Mouse (Mus musculus): ENCODE measurements around the gene Lrrc4. TPM values are rescaled to one million over a fixed set of nuclear protein-coding genes. Genes with fewer than 3 reads are reported as not detected.
A peak's percentile ranks its signal among the peaks of the same experiment; 100 is the strongest.

The Lrrc4 gene
- total RNA-seq, 2 experiments from 2014 or later = 0.31 to 0.41 TPM

GRCm38 (mm10) chr6:28736665-28737064 lies 94.9 kb downstream of the Lrrc4 start:
- intact Hi-C loops (cut with DNase I) = no loop called here
- no peak for DNase-seq

GRCm38 (mm10) chr6:28735116-28735515 lies 96.4 kb downstream of the Lrrc4 start:
- intact Hi-C loops (cut with DNase I) = no loop called here
- no peak for DNase-seq

GRCm38 (mm10) chr6:28733884-28734647 lies 97.5 kb downstream of the Lrrc4 start:
- DNase-seq = no peak
- intact Hi-C loops (cut with DNase I) = no loop called here

GRCm38 (mm10) chr6:28731246-28731645 lies 100.3 kb downstream of the Lrrc4 start:
- intact Hi-C loops (cut with DNase I) = no loop called here
- DNase-seq = no peak

- DNase-seq = no peak
- intact Hi-C loops (cut with DNase I) = no loop called here
These were observed 101.9 kb downstream of the Lrrc4 start for GRCm38 (mm10) chr6:28729649-28730048.

GRCm38 (mm10) chr6:28729236-28729635 lies 102.3 kb downstream of the Lrrc4 start:
- intact Hi-C loops (cut with DNase I) = no loop called here
- DNase-seq = no peak

- intact Hi-C loops (cut with DNase I) = no loop called here
- DNase-seq = no peak
These were observed 106.8 kb downstream of the Lrrc4 start for GRCm38 (mm10) chr6:28724776-28725175.

- intact Hi-C loops (cut with DNase I) = no loop called here
- DNase-seq = no peak
These were observed 108.5 kb downstream of the Lrrc4 start for GRCm38 (mm10) chr6:28723059-28723458.

- DNase-seq = no peak
- intact Hi-C loops (cut with DNase I) = no loop called here
These were observed 111.0 kb downstream of the Lrrc4 start for GRCm38 (mm10) chr6:28720391-28721171.

- intact Hi-C loops (cut with DNase I) = no loop called here
These were observed 113.7 kb downstream of the Lrrc4 start for GRCm38 (mm10) chr6:28717845-28718237.

GRCm38 (mm10) chr6:28717203-28717844 lies 114.2 kb downstream of the Lrrc4 start:
- intact Hi-C loops (cut with DNase I) = no loop called here
- DNase-seq = no peak

More at GRCm38 (mm10) chr6:28717845-28718237, 113.7 kb downstream of the Lrrc4 start:
- no peak for DNase-seq

- intact Hi-C loops (cut with DNase I) = no loop called here
- no peak for DNase-seq
These were observed 121.5 kb downstream of the Lrrc4 start for GRCm38 (mm10) chr6:28710035-28710434.

- intact Hi-C loops (cut with DNase I) = no loop called here
- DNase-seq = peak; percentile 12 to 15
These were observed 124.5 kb downstream of the Lrrc4 start for GRCm38 (mm10) chr6:28706976-28707592.

- intact Hi-C loops (cut with DNase I) = no loop called here
- DNase-seq = no peak
These were observed 125.2 kb downstream of the Lrrc4 start for GRCm38 (mm10) chr6:28706108-28706975.

GRCm38 (mm10) chr6:28705384-28706107 lies 126.0 kb downstream of the Lrrc4 start:
- peak; percentile 10 to 28 for DNase-seq
- intact Hi-C loops (cut with DNase I) = no loop called here

GRCm38 (mm10) chr6:28704612-28705011 lies 126.9 kb downstream of the Lrrc4 start:
- DNase-seq = no peak

GRCm38 (mm10) chr6:28697214-28697613 lies 134.3 kb downstream of the Lrrc4 start:
- intact Hi-C loops (cut with DNase I) = no loop called here
- DNase-seq = no peak

More at GRCm38 (mm10) chr6:28704612-28705011, 126.9 kb downstream of the Lrrc4 start:
- intact Hi-C loops (cut with DNase I) = no loop called here

- intact Hi-C loops (cut with DNase I) = no loop called here
These were observed 138.9 kb downstream of the Lrrc4 start for GRCm38 (mm10) chr6:28692659-28693058.

GRCm38 (mm10) chr6:28687776-28688175 lies 143.8 kb downstream of the Lrrc4 start:
- intact Hi-C loops (cut with DNase I) = no loop called here
- DNase-seq = no peak

More at GRCm38 (mm10) chr6:28692659-28693058, 138.9 kb downstream of the Lrrc4 start:
- no peak for DNase-seq
